Mouse (Mus musculus) inflammation-experienced regulatory T-cells, adult 6 months (primary cell): Measurements from ENCODE around the gene Tmem104. TPM values are rescaled to one million over a fixed set of nuclear protein-coding genes. Genes with fewer than 3 reads are reported as not detected.

ENCODE experiments used
- ATAC-seq: one replicate; pipeline ENCODE4 v1.8.0; 2017
- polyA plus RNA-seq, 3 experiments: library from polyadenylated mRNA; unstranded; fragments of 100-300 nt; shearing (Covaris generic); gene quantifications; one replicate each; pipeline ENCODE4 v1.2.1; 2017

Tmem104 gene
- polyA plus RNA-seq, 3 experiments from 2014 or later, result 9.2 to 10.6 (median 9.8) TPM

- no peak for ATAC-seq
Measured at GRCm38 (mm10) chr11:115231924-115232323, 44.6 kb downstream of the Tmem104 start.

GRCm38 (mm10) chr11:115232889-115233288 is 45.6 kb downstream of the Tmem104 start:
- no peak for ATAC-seq

GRCm38 (mm10) chr11:115233526-115234290 is 46.4 kb downstream of the Tmem104 start:
- ATAC-seq, result no peak

DNA sequence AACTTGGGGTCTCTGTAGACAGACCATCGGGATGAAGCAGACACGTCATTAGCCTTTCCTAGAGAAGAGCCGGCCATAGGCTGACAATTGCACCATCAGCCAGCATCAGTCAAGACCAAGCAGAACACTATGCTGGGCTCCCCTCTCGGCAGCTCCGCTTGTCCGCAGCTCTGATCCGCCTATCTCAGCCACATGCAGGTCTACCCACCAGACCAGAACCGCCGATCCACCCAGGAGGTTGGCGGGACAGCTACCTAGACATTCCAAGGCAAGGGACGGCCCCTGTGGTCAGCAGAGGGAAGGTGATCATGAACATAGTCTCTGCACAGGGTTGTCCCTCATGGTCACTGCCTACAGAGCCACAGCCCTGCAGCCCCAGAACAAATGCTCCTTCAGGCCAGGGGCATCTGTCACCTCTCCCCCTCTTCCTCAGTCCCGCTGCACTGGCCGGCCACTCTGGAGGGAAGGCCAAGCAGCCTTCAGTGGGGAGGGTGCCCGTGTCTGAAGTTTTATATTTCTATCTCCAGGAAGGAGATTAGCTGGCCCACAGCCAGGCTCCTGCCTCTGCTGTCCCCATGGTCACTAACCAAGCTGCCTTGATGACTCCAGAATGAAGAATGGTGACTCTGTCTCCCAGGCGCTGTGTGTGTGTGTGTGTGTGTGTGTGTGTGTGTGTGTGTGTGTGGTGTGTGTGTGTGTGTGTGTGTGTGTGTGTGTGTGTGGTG is 47.2 kb downstream of the Tmem104 start:
- ATAC-seq, result no peak

DNA sequence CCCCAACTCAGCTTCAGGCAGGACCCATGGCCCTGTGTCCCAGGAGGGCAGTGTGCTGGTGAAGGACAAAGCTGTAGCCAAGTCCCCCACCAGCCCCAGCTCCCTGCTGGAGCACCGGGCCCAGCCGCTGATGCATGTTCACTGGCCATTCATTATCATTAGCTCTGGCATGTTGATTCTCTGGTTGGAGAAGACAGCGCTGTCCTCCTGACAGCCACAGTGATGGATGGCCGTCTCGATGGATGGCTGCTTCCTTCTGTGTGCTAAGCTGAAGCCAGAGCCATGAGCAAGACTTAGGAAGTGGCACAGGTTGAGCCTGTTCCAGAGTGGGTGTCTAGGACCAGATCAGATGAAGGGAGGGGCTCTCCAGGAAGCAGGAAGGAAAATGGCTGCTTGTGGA is 49.3 kb downstream of the Tmem104 start:
- no peak for ATAC-seq

- no peak for ATAC-seq
Measured at GRCm38 (mm10) chr11:115241402-115241801, 54.1 kb downstream of the Tmem104 start.

DNA sequence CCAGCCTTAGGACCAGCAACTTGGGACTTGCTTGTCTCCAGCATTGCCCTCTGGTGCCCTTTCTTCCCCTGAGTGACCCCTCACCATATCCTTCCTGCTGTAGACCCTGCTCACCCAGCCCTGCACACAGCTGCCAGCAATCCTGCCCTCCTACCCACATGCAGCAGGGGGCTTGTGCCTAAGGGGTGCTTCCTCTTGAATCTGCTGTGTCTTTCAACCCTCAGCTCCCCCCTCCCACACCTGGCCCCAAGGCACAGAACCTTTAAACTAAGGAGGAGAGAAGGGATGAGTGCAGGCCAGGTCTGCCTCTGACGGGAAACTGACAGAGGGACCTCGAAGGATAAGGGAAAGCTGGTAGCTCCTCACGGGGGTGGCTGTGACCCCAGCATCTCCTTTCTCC is 55.5 kb downstream of the Tmem104 start:
- ATAC-seq, result no peak

DNA sequence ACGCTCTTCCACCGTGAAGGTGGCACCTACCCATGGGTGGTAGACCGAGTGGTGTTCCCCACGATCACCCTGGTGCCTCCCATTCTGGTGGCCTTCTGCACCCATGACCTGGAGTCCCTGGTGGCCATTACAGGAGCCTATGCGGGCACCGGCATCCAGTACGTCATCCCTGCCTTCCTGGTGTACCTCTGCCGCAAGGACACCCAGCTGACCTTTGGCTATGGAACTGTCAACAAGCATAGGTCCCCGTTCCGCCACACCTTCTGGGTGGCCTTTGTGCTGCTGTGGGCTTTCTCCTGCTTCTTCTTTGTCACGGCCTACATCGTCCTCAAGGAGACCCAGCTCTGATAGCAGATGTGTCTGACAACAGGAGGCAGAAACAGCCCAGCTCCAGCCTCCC is 56.5 kb downstream of the Tmem104 start:
- ATAC-seq, result no peak

DNA sequence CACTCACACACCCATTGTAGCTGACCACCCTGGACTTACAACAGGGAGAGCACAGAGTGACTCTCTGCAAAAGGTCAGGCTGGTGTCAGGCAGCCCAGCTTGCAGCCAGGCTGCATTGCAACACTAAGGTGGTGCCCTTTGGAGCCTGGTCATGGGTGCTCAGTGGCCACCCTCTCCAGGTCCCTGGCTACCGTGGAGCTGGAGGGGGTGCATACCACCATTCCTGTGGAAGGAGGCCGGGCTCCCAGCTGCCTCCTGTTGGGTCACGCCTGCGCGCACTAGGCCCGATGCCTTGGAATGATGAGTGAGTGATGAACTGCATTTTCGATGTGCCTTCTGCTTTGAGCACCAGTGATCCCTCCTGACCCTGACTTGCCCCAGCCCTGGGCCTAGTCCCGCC is 57.6 kb downstream of the Tmem104 start:
- ATAC-seq, result no peak

GRCm38 (mm10) chr11:115246386-115246785 is 59.1 kb downstream of the Tmem104 start:
- ATAC-seq, result no peak

DNA sequence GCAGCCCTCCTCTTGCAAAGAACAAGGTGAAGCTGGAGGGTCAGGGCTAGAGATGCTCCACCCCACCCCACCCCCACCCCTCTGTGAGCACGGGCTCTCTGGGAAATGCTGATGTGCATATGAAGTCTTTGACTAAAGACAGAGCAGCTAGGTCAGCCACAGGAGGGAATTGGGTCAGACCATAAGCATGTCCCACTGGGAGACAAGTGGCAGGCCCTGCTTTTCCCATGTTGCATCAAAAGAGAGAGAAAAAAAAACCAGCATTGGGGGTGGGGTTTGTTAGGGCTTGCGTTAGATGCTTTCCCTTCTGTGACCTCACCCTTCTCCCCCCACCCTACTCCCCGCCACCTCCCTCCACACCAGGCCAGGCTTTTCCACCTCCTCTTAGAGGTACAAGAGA is 60.0 kb downstream of the Tmem104 start:
- ATAC-seq, result no peak

DNA sequence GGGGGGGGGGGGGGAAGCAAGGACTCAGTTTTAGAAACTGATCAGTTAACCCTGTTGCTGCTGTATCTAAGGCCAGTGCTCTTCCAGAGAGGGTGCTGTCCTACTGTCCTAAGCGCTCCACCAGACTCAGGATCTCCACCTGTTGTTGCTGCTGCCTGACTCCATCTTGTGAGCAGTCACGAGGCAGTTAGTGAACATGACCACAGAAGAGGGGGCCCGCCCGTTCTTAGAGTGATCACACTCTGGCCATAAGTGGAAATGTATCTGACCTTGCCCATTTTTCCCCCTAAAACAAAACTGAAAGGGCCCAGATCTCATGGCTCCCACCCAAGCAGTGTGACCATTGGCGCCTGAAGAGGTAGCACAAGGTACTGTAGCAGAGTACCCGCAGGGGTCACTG is 60.7 kb downstream of the Tmem104 start:
- ATAC-seq, result no peak

DNA sequence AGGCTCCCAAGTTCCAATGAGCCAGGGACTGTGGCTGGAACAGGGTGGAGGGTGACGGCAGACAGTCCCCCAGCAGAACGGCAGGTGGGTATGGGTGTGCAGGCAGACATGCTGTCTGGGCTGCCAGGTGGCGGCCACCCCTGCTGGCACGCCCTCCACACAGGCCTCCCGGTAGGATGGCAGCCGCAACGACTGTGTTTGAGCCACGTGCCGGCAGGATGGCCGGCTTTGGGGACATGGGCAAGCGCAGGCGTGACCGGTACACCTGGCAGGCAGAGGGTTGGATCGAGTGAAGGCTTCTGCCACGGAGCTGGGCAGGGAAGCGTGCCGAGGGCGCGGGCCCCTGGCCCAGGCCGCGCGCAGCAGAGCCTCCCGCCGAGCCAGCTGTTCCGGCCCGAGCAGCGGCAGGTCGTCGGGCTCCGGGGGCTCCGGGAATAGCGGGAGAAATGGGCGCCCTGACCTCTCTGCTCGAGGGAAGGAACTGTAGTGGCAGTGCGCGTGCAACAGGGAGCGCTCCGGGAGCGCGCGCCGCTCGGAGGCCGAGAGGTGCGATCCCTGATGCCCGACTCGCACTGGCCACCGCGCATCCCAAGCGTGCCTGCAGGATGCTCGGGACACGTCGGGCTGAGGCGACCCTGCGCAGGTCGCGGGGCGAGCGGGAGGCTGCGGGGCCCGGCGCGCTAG is 62.6 kb downstream of the Tmem104 start:
- ATAC-seq, result no peak

- ATAC-seq, result no peak
Measured at GRCm38 (mm10) chr11:115250405-115251090, 63.3 kb downstream of the Tmem104 start.

DNA sequence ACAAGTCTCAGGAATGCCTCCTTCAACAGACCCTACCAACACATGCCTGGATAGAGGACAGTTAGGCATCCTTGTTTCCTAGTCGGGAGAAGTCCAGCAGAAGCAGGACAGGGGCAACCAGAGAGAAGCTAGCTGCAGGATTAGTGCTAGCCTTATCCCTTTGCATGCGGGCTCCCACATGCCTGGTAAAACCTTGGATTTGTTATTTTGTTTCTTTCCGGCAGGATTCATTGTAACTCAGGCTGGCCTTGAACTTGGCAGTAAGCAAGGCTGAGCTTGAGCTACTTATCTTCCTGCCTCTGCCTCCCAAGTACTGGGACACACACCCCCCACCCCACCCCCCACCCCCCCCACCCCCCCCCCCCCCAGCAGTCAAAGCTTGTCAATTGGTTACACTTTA is 64.0 kb downstream of the Tmem104 start:
- no peak for ATAC-seq

- no peak for ATAC-seq
Measured at GRCm38 (mm10) chr11:115257775-115258510, 70.7 kb downstream of the Tmem104 start.

- ATAC-seq, result no peak
Measured at GRCm38 (mm10) chr11:115259134-115259533, 71.8 kb downstream of the Tmem104 start.

- ATAC-seq, result no peak
Measured at GRCm38 (mm10) chr11:115262954-115263353, 75.7 kb downstream of the Tmem104 start.

DNA sequence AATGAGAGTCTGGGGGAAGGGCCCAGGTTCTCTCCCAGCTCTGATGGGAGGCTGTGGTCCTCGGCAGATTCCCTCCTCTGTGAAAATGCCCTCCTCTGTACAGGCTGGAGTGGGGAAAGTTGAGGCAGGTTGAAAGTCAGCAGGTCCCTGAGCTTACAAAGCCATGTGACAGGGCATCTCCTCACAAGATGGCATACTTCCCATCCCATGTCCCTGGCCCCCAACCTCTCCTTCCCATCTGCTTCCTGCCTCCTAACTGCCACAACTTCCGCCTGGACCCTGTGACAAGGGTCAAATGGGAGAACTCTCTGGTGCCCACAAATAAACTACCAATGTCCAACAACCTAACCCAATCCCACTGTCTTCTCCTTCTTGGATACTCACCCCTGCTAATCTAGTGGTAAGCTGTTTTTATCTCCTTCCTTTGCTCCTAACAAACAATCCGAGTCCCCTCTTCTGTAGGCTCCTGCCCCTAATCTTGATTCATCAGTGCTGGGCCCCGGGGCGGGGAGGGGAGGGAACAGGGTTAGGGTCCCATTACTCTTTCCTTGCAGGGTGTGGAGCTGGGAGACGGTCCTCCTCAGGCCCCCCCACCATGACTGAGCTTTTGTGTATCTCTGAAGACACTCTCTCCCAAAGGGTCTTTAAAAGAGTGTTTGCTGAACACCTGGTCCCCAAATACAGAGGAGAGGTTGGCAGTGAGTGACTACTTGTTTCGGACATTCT is 77.0 kb downstream of the Tmem104 start:
- ATAC-seq, result no peak

DNA sequence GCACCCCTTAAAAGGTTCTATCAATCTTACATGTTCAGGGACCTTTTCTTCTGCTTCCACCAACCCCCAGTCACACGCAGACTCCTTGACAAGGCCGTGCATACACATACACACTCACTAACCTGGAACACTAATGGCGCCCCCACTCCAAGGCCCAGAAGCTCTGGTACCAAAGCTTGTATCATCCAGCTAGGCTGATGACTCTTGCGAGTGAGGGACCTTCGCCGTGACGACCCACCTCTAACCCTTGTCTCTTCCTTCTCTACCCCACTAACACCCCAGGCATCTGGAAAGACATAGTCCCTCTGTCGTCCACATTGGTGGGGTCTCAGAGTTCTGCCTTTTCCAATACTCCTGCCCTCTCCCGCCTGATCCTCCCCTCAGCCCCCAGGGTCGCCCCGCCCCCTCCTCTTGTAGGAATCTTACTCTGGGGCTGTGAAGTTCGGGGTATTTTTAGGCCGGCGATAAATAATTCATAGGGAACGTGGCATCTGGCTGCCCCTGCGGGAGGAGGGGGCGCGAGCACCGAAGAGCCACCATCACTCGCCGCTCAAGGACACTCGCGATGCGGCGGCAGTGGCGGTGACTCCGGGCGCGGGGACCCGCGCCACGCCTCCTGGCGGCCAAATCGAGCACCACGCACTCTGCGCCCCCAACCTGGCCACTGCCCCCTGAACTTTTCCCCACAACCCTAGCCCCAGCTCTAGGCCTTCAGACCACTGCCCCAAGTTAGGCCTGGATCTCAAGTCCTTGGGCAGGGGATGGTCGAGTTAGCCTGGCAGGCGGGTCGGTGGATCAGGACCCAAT is 77.8 kb downstream of the Tmem104 start:
- peak; percentile 46 for ATAC-seq
